Mouse (Mus musculus): ENCODE data around the gene Ms4a7. TPM values are rescaled to one million over a fixed set of nuclear protein-coding genes. Genes with fewer than 3 reads are reported as not detected.
"Not testable (repeated sequence)": the region's sequence is repeated elsewhere in the genome, so short reads cannot be mapped to it uniquely, and the experiment has no call there.

Gene Ms4a7
- polyA plus RNA-seq, 1 experiment from 2014 or later = 3.6 TPM

- no peak for ATAC-seq
- H3K27ac ChIP-seq = no peak overlapping the region
- no peak overlapping the region for H3K4me3 ChIP-seq (replicated peaks)
- no peaks in the 10 kb centered on the region for H3K36me3 ChIP-seq
- no peak overlapping the region for H3K9ac ChIP-seq (replicated peaks)
- H3K27me3 ChIP-seq = no peaks in the 10 kb centered on the region
- no peaks in the 10 kb centered on the region for H3K9me3 ChIP-seq
- WGBS = 92% methylated on average over 4 of the region's 4 CpGs
- H3K4me1 ChIP-seq (replicated peaks) = no peaks in the 10 kb centered on the region
- H3K4me2 ChIP-seq (replicated peaks) = no peak overlapping the region
Observed at GRCm38 (mm10) chr19:11316786-11317185, 19.2 kb downstream of the Ms4a7 start.

GRCm38 (mm10) chr19:11314354-11314753 lies 21.6 kb downstream of the Ms4a7 start, which contains the start of gene Ms4a14:
TSS of gene Ms4a14 (minus strand) at chr19:11314454.
- no peaks in the 10 kb centered on the region for H3K27me3 ChIP-seq
- H3K4me3 ChIP-seq (replicated peaks) = no peak within 1 kb of the TSS
- no peak within 1 kb of the TSS for H3K4me2 ChIP-seq (replicated peaks)
- no peaks in the 10 kb centered on the region for H3K4me1 ChIP-seq (replicated peaks)
- H3K9ac ChIP-seq (replicated peaks) = no peak within 1 kb of the TSS
- H3K36me3 ChIP-seq = no peaks in the 10 kb centered on the region
- ATAC-seq = no peak
- 76% methylated on average over 1 of the region's 1 CpGs for WGBS
- no peaks in the 10 kb centered on the region for H3K9me3 ChIP-seq
- H3K27ac ChIP-seq = no peak within 1 kb of the TSS

- H3K36me3 ChIP-seq = no peaks in the 10 kb centered on the region
- no peak overlapping the region for H3K27ac ChIP-seq
- ATAC-seq = no peak
- H3K27me3 ChIP-seq = no peaks in the 10 kb centered on the region
- H3K4me2 ChIP-seq (replicated peaks) = no peak overlapping the region
- H3K9ac ChIP-seq (replicated peaks) = no peak overlapping the region
- H3K9me3 ChIP-seq = no peaks in the 10 kb centered on the region
- H3K4me1 ChIP-seq (replicated peaks) = no peaks in the 10 kb centered on the region
- no peak overlapping the region for H3K4me3 ChIP-seq (replicated peaks)
Observed at GRCm38 (mm10) chr19:11308888-11309287, 27.1 kb downstream of the Ms4a7 start.

GRCm38 (mm10) chr19:11299529-11299928 lies 36.4 kb downstream of the Ms4a7 start:
- H3K4me3 ChIP-seq (replicated peaks); H3K4me1 ChIP-seq (replicated peaks); H3K9me3 ChIP-seq; H3K9ac ChIP-seq (replicated peaks); H3K27me3 ChIP-seq; ATAC-seq; H3K36me3 ChIP-seq; H3K27ac ChIP-seq; H3K4me2 ChIP-seq (replicated peaks): not testable (repeated sequence)
- 31% methylated on average over 4 of the region's 4 CpGs for WGBS

- no peak overlapping the region for H3K4me2 ChIP-seq (replicated peaks)
- 30% methylated on average over 2 of the region's 2 CpGs for WGBS
- H3K9ac ChIP-seq (replicated peaks) = no peak overlapping the region
- no peaks in the 10 kb centered on the region for H3K36me3 ChIP-seq
- no peak for ATAC-seq
- no peaks in the 10 kb centered on the region for H3K9me3 ChIP-seq
- no peak overlapping the region for H3K27ac ChIP-seq
- H3K4me1 ChIP-seq (replicated peaks) = no peaks in the 10 kb centered on the region
- no peaks in the 10 kb centered on the region for H3K27me3 ChIP-seq
- no peak overlapping the region for H3K4me3 ChIP-seq (replicated peaks)
Observed at GRCm38 (mm10) chr19:11298939-11299338, 37.0 kb downstream of the Ms4a7 start.

- not testable (repeated sequence) for H3K27me3 ChIP-seq; H3K4me1 ChIP-seq (replicated peaks); H3K27ac ChIP-seq; H3K9ac ChIP-seq (replicated peaks); ATAC-seq; H3K9me3 ChIP-seq; H3K36me3 ChIP-seq
- Histone ChIP-seq H3K4me3 (replicated peaks) (peak overlapping the region; percentile 38), H3K4me2 (replicated peaks) (peak overlapping the region; percentile 54)
- WGBS = 13% methylated on average over 3 of the region's 3 CpGs
Observed at GRCm38 (mm10) chr19:11293616-11294015, 42.3 kb downstream of the Ms4a7 start.

- no peaks in the 10 kb centered on the region for H3K4me1 ChIP-seq (replicated peaks)
- 10% methylated on average over 12 of the region's 12 CpGs for WGBS
Observed at GRCm38 (mm10) chr19:11292990-11293389, 43.0 kb downstream of the Ms4a7 start.

GRCm38 (mm10) chr19:11283773-11284172 lies 52.2 kb downstream of the Ms4a7 start, which contains the start of gene Ms4a5:
TSS of gene Ms4a5 (minus strand) at chr19:11283873.
- Histone ChIP-seq H3K27ac (no peak within 1 kb of the TSS), H3K4me3 (replicated peaks) (no peak within 1 kb of the TSS), H3K9ac (replicated peaks) (no peak within 1 kb of the TSS), H3K36me3 (no peaks in the 10 kb centered on the region), H3K9me3 (no peaks in the 10 kb centered on the region), H3K27me3 (no peaks in the 10 kb centered on the region), H3K4me1 (replicated peaks) (no peaks in the 10 kb centered on the region), H3K4me2 (replicated peaks) (no peak within 1 kb of the TSS)
- 96% methylated on average over 2 of the region's 2 CpGs for WGBS
- no peak for ATAC-seq

More at GRCm38 (mm10) chr19:11292990-11293389, 43.0 kb downstream of the Ms4a7 start:
- H3K4me3 ChIP-seq (replicated peaks) = peak overlapping the region; percentile 38
- 0 out of 2 replicates have a peak overlapping the region, but pooled peaks have one; percentile 41 for H3K9ac ChIP-seq (replicated peaks)
- no peak for ATAC-seq
- no peaks in the 10 kb centered on the region for H3K9me3 ChIP-seq
- peak overlapping the region; percentile 54 for H3K4me2 ChIP-seq (replicated peaks)
- no peaks in the 10 kb centered on the region for H3K27me3 ChIP-seq
- H3K36me3 ChIP-seq = no peaks in the 10 kb centered on the region
- no peak overlapping the region for H3K27ac ChIP-seq

GRCm38 (mm10) chr19:11280223-11280622 lies 55.7 kb downstream of the Ms4a7 start:
- no peak overlapping the region for H3K4me2 ChIP-seq (replicated peaks)
- ATAC-seq = no peak
- H3K4me1 ChIP-seq (replicated peaks) = no peaks in the 10 kb centered on the region
- no peaks in the 10 kb centered on the region for H3K9me3 ChIP-seq
- no peaks in the 10 kb centered on the region for H3K27me3 ChIP-seq
- no peak overlapping the region for H3K27ac ChIP-seq
- 85% methylated on average over 3 of the region's 3 CpGs for WGBS
- H3K4me3 ChIP-seq (replicated peaks) = no peak overlapping the region
- H3K36me3 ChIP-seq = no peaks in the 10 kb centered on the region
- no peak overlapping the region for H3K9ac ChIP-seq (replicated peaks)

- H3K27ac ChIP-seq = no peak overlapping the region
- no peak overlapping the region for H3K9ac ChIP-seq (replicated peaks)
- no peak overlapping the region for H3K4me2 ChIP-seq (replicated peaks)
- H3K9me3 ChIP-seq = no peaks in the 10 kb centered on the region
- 68% methylated on average over 5 of the region's 5 CpGs for WGBS
- no peaks in the 10 kb centered on the region for H3K27me3 ChIP-seq
- H3K36me3 ChIP-seq = no peaks in the 10 kb centered on the region
- no peaks in the 10 kb centered on the region for H3K4me1 ChIP-seq (replicated peaks)
- H3K4me3 ChIP-seq (replicated peaks) = no peak overlapping the region
- ATAC-seq = 0 out of 2 replicates have a peak, but pooled peaks have one; percentile 48
Observed at GRCm38 (mm10) chr19:11276431-11276830, 59.5 kb downstream of the Ms4a7 start.

Other genes starting within 250 kb of the Ms4a7 start
- gene 1700017D01Rik, start 205.3 kb downstream of the Ms4a7 start, polyA plus RNA-seq (2015; fragmentation: Nextera tagmentation; extraction: Ambion mirVana) = not detected in 2 replicates
- gene 1700025F22Rik, start 170.8 kb downstream of the Ms4a7 start, polyA plus RNA-seq (2015; fragmentation: Nextera tagmentation; extraction: Ambion mirVana) = not detected in 2 replicates
- not detected in 2 replicates for gene Ms4a13, start 139.4 kb downstream of the Ms4a7 start, polyA plus RNA-seq (2015; fragmentation: Nextera tagmentation; extraction: Ambion mirVana)
- gene Ms4a12, start 103.7 kb downstream of the Ms4a7 start, polyA plus RNA-seq (2015; fragmentation: Nextera tagmentation; extraction: Ambion mirVana) = not detected in 2 replicates
- gene Ms4a1, start 69.9 kb downstream of the Ms4a7 start, polyA plus RNA-seq (2015; fragmentation: Nextera tagmentation; extraction: Ambion mirVana) = not detected in 2 replicates
- gene Ms4a5, start 52.3 kb downstream of the Ms4a7 start, polyA plus RNA-seq (2015; fragmentation: Nextera tagmentation; extraction: Ambion mirVana) = not detected in 2 replicates
- gene Ms4a14, start 21.7 kb downstream of the Ms4a7 start, polyA plus RNA-seq (2015; fragmentation: Nextera tagmentation; extraction: Ambion mirVana) = not detected in 2 replicates
- gene Ms4a4a, start 39.4 kb upstream of the Ms4a7 start, polyA plus RNA-seq (2015; fragmentation: Nextera tagmentation; extraction: Ambion mirVana) = 1.5 and 2.1 TPM in 2 replicates
- not detected in 2 replicates for gene Ms4a4c, start 68.6 kb upstream of the Ms4a7 start, polyA plus RNA-seq (2015; fragmentation: Nextera tagmentation; extraction: Ambion mirVana)
- not detected in 2 replicates for gene Ms4a4b, start 107.4 kb upstream of the Ms4a7 start, polyA plus RNA-seq (2015; fragmentation: Nextera tagmentation; extraction: Ambion mirVana)
- gene Ms4a6c, start 133.2 kb upstream of the Ms4a7 start, polyA plus RNA-seq (2015; fragmentation: Nextera tagmentation; extraction: Ambion mirVana) = 1.9 and 2.0 TPM in 2 replicates
- not detected in 2 replicates for gene Gm8369, start 149.8 kb upstream of the Ms4a7 start, polyA plus RNA-seq (2015; fragmentation: Nextera tagmentation; extraction: Ambion mirVana)
- gene Ms4a6b, start 180.4 kb upstream of the Ms4a7 start, polyA plus RNA-seq (2015; fragmentation: Nextera tagmentation; extraction: Ambion mirVana) = 2.5 and 3.1 TPM in 2 replicates
- gene Ms4a4d, start 200.7 kb upstream of the Ms4a7 start, polyA plus RNA-seq (2015; fragmentation: Nextera tagmentation; extraction: Ambion mirVana) = not detected in 2 replicates

Measured in midbrain, embryonic 13.5 days (tissue).